Mouse (Mus musculus): ENCODE data around the gene Ifna11. TPM values are rescaled to one million over a fixed set of nuclear protein-coding genes. Genes with fewer than 3 reads are reported as not detected.
"Not testable (repeated sequence)": the region's sequence is repeated elsewhere in the genome, so short reads cannot be mapped to it uniquely, and the experiment has no call there.

Gene Ifna11
- polyA plus RNA-seq, 1 experiment from 2014 or later: not detected

DNA sequence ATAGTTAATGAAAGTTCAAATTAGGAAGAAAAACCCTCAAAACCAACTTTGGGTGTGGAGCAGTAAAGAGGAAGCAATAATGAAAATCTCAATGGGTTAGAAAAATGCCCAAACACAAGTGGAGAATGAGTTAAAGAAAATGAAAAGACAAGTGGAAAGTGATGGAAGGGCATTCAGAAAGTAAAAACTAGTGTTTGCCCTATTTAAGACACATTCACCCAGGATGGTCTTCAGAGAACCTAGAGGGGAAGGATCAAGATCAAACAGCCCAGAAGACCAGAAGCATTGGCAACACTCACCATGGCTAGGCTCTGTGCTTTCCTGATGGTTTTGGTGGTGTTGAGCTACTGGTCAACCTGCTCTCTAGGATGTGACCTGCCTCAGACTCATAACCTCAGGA is 7.4 kb downstream of the Ifna11 start, which contains the start of gene Ifna6:
TSS of gene Ifna6 (plus strand) at position 301 of the 400 bp plus-strand sequence.
- ATAC-seq (ENCODE audit: low read depth); H3K27ac ChIP-seq (ENCODE audit: low read length): not testable (repeated sequence)

DNA sequence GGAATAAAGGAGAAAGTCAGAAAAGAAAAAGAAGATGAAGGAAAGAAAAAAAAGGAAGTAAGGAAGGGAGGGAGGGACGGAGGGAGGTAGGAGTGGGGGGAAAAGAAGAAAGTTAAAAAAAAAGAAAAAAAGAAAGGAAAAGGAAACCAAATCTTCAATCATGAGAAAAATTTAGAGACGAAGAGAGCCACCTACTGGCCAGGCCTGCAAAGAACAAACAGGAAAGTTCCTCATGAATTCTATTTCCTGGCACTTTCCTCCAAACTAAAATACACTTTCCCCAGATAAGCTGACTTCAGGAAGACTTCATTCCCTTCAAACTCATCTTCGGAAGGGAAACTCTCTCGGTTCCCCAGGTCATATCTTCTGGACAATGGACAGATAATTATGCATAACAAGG is 10.8 kb downstream of the Ifna11 start:
- Histone ChIP-seq H3K4me2 (ENCODE audit: low read depth, low read length) (no peak overlapping the region), H3K36me3 (ENCODE audit: control insufficient read depth, insufficient read depth) (no peaks in the 10 kb centered on the region), H3K9me3 (replicated peaks; ENCODE audit: control insufficient read depth, low read length) (no peaks in the 10 kb centered on the region), H3K4me3 (ENCODE audit: low read depth, low read length) (no peak overlapping the region), H3K27me3 (ENCODE audit: control insufficient read depth, insufficient read depth, low read depth, low read length) (no peaks in the 10 kb centered on the region), H3K9ac (ENCODE audit: low read depth, low read length) (no peak overlapping the region), H3K4me1 (ENCODE audit: control insufficient read depth, low read depth, low read length) (no peaks in the 10 kb centered on the region), H3K27ac (ENCODE audit: low read length) (no peak overlapping the region)
- 10% methylated on average over 4 of the region's 4 CpGs for WGBS (ENCODE audit: insufficient replicate concordance)
- ATAC-seq (ENCODE audit: low read depth): no peak

More for the DNA sequence above, 7.4 kb downstream of the Ifna11 start, which contains the start of gene Ifna6:
- not testable (repeated sequence) for H3K4me2 ChIP-seq (ENCODE audit: low read depth, low read length); H3K27me3 ChIP-seq (ENCODE audit: control insufficient read depth, insufficient read depth, low read depth, low read length); H3K4me3 ChIP-seq (ENCODE audit: low read depth, low read length); H3K9me3 ChIP-seq (replicated peaks; ENCODE audit: control insufficient read depth, low read length); H3K4me1 ChIP-seq (ENCODE audit: control insufficient read depth, low read depth, low read length); H3K9ac ChIP-seq (ENCODE audit: low read depth, low read length); H3K36me3 ChIP-seq (ENCODE audit: control insufficient read depth, insufficient read depth)

DNA sequence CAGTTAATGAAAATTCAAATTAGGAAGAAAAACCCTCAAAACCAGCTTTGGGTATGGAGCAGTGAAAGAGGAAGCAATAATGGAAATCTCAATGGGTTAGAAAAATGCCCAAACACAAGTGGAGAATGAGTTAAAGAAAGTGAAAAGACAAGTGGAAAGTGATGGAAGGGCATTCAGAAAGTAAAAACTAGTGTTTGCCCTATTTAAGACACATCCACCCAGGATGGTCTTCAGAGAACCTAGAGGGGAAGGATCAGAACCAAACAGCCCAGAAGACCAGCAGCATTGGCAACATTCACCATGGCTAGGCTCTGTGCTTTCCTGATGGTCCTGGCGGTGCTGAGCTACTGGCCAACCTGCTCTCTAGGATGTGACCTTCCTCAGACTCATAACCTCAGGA is 15.5 kb downstream of the Ifna11 start, which contains the start of gene Ifna5:
TSS of gene Ifna5 (plus strand) at position 301 of the 400 bp plus-strand sequence.
- not testable (repeated sequence) for H3K9me3 ChIP-seq (replicated peaks; ENCODE audit: control insufficient read depth, low read length); H3K36me3 ChIP-seq (ENCODE audit: control insufficient read depth, insufficient read depth); ATAC-seq (ENCODE audit: low read depth); H3K9ac ChIP-seq (ENCODE audit: low read depth, low read length); H3K27me3 ChIP-seq (ENCODE audit: control insufficient read depth, insufficient read depth, low read depth, low read length); H3K4me3 ChIP-seq (ENCODE audit: low read depth, low read length); H3K4me1 ChIP-seq (ENCODE audit: control insufficient read depth, low read depth, low read length); H3K27ac ChIP-seq (ENCODE audit: low read length); H3K4me2 ChIP-seq (ENCODE audit: low read depth, low read length)
- 27% methylated on average over 1 of the region's 1 CpGs for WGBS (ENCODE audit: insufficient replicate concordance)

DNA sequence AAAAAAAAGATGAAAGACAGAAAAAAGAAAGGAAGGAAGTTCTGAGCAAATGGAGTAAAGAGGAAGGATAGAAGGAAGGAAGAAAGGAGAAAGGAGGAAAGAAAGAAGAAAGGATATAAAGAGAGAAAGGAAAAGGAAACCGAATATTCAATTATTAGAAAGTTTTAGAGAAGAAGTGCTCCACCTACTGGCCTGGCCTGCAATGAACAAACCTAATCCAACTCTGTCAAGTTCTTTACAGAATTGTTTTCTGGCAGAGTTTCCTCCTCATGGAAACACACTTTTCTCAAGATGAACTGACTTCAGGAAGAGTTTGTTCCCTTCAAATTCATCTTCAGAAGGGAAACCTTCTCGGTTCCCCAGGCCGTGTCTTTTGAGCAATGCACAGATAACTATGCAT is 19.1 kb downstream of the Ifna11 start:
- Histone ChIP-seq H3K27ac (ENCODE audit: low read length) (no peak overlapping the region), H3K9me3 (replicated peaks; ENCODE audit: control insufficient read depth, low read length) (no peaks in the 10 kb centered on the region), H3K9ac (ENCODE audit: low read depth, low read length) (no peak overlapping the region), H3K27me3 (ENCODE audit: control insufficient read depth, insufficient read depth, low read depth, low read length) (no peaks in the 10 kb centered on the region), H3K4me3 (ENCODE audit: low read depth, low read length) (no peak overlapping the region), H3K4me1 (ENCODE audit: control insufficient read depth, low read depth, low read length) (no peaks in the 10 kb centered on the region), H3K36me3 (ENCODE audit: control insufficient read depth, insufficient read depth) (no peaks in the 10 kb centered on the region), H3K4me2 (ENCODE audit: low read depth, low read length) (no peak overlapping the region)
- 38% methylated on average over 3 of the region's 3 CpGs for WGBS (ENCODE audit: insufficient replicate concordance)
- ATAC-seq (ENCODE audit: low read depth): no peak

DNA sequence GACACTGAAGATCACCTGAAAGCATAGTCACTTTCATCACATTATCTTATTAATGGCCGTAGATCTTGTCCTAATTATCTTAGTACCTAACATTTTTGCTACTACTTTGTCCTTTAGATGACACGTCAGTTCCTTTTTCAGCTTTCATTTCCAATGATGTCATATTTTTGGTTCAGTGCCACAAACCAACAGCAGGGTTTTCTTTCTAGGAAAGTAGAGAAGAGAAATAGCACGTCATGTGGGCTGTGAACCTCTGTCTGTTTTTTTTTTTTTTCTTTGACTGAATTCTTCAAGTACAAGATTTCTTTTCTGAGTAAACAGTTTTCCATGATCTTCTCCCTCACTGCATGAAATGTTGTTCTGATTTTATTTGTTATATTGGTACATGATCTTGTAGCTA is 20.3 kb downstream of the Ifna11 start:
- Histone ChIP-seq H3K4me1 (ENCODE audit: control insufficient read depth, low read depth, low read length) (no peaks in the 10 kb centered on the region), H3K9me3 (replicated peaks; ENCODE audit: control insufficient read depth, low read length) (no peaks in the 10 kb centered on the region), H3K27ac (ENCODE audit: low read length) (no peak overlapping the region), H3K4me2 (ENCODE audit: low read depth, low read length) (no peak overlapping the region), H3K9ac (ENCODE audit: low read depth, low read length) (no peak overlapping the region), H3K4me3 (ENCODE audit: low read depth, low read length) (no peak overlapping the region), H3K36me3 (ENCODE audit: control insufficient read depth, insufficient read depth) (no peaks in the 10 kb centered on the region), H3K27me3 (ENCODE audit: control insufficient read depth, insufficient read depth, low read depth, low read length) (no peaks in the 10 kb centered on the region)
- WGBS (ENCODE audit: insufficient replicate concordance): 41% methylated on average over 3 of the region's 3 CpGs
- no peak for ATAC-seq (ENCODE audit: low read depth)

DNA sequence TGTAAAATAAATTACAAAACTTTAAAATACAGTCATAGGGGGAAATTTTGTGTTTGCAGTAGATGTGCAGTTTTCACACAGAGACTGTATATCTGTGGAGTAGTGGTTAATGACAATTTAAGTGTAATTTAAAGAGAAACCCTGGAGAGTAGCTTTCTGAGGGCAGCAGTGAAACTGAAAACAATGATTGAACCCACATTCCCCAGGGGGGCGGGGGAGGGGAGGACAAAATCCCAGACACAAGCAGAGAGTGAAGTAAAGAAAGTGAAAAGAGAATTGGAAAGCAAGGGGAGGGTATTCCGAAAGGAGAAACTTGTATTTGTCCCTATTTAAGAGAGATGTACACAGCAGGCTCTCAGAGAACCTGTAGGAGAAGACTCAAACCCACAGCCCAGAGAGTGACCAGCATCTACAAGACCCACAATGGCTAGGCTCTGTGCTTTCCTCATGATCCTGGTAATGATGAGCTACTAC is 21.7 kb downstream of the Ifna11 start, which contains the start of gene Ifna4:
TSS of gene Ifna4 (plus strand) at position 424 of the 474 bp plus-strand sequence.
- 45% methylated on average over 2 of the region's 2 CpGs for WGBS (ENCODE audit: insufficient replicate concordance)
- Histone ChIP-seq H3K4me1 (ENCODE audit: control insufficient read depth, low read depth, low read length) (no peaks in the 10 kb centered on the region), H3K36me3 (ENCODE audit: control insufficient read depth, insufficient read depth) (no peaks in the 10 kb centered on the region), H3K27me3 (ENCODE audit: control insufficient read depth, insufficient read depth, low read depth, low read length) (no peaks in the 10 kb centered on the region), H3K27ac (ENCODE audit: low read length) (no peak within 1 kb of the TSS), H3K9me3 (replicated peaks; ENCODE audit: control insufficient read depth, low read length) (no peaks in the 10 kb centered on the region), H3K9ac (ENCODE audit: low read depth, low read length) (no peak within 1 kb of the TSS), H3K4me3 (ENCODE audit: low read depth, low read length) (no peak within 1 kb of the TSS), H3K4me2 (ENCODE audit: low read depth, low read length) (no peak within 1 kb of the TSS)
- no peak for ATAC-seq (ENCODE audit: low read depth)

DNA sequence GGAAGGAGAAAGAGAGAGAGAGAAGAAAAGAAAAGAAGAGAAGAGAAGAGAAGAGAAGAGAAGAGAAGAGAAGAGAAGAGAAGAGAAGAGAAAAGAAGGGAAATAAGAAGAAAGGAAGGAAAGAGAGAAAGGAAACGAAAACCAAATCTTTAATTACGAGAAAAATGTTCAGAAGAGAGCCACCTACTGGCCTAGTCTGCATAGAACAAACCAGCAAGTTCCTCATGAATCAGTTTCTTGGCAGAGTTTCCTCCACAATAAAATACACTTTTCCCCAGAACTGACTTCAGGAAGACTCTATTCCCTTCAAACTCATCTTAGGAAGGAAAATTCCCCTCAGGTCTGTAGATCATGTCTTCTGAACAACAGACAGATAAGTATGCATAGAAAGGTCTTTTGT is 25.6 kb downstream of the Ifna11 start:
- no peaks in the 10 kb centered on the region for H3K4me1 ChIP-seq (ENCODE audit: control insufficient read depth, low read depth, low read length)
- H3K4me2 ChIP-seq (ENCODE audit: low read depth, low read length): no peak overlapping the region
- H3K36me3 ChIP-seq (ENCODE audit: control insufficient read depth, insufficient read depth): no peaks in the 10 kb centered on the region
- H3K9me3 ChIP-seq (replicated peaks; ENCODE audit: control insufficient read depth, low read length): no peaks in the 10 kb centered on the region
- ATAC-seq (ENCODE audit: low read depth): no peak
- no peaks in the 10 kb centered on the region for H3K27me3 ChIP-seq (ENCODE audit: control insufficient read depth, insufficient read depth, low read depth, low read length)
- no peak overlapping the region for H3K27ac ChIP-seq (ENCODE audit: low read length)
- H3K4me3 ChIP-seq (ENCODE audit: low read depth, low read length): no peak overlapping the region
- 28% methylated on average over 2 of the region's 2 CpGs for WGBS (ENCODE audit: insufficient replicate concordance)
- H3K9ac ChIP-seq (ENCODE audit: low read depth, low read length): no peak overlapping the region

DNA sequence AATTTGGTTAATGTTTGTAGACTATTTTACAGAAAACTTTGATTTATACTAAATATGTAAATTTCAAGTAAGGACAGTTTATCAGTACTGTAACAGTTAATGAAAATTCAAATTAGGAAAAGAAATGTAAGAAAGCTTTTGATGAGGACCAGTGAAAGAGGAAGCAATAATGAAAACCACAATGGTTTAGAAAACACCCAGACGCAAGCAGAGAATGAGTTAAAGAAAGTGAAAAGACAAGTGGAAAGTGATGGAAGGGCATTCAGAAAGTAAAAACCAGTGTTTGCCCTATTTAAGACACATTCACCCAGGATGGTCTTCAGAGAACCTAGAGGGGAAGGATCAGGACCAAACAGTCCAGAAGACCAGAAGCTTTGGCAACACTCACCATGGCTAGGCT is 29.9 kb downstream of the Ifna11 start, which contains the start of gene Ifna1:
TSS of gene Ifna1 (plus strand) at position 390 of the 400 bp plus-strand sequence.
- 24% methylated on average over 1 of the region's 1 CpGs for WGBS (ENCODE audit: insufficient replicate concordance)
- ATAC-seq (ENCODE audit: low read depth): no peak
- Histone ChIP-seq H3K27me3 (ENCODE audit: control insufficient read depth, insufficient read depth, low read depth, low read length) (no peaks in the 10 kb centered on the region), H3K4me3 (ENCODE audit: low read depth, low read length) (no peak within 1 kb of the TSS), H3K9me3 (replicated peaks; ENCODE audit: control insufficient read depth, low read length) (no peaks in the 10 kb centered on the region), H3K4me1 (ENCODE audit: control insufficient read depth, low read depth, low read length) (no peaks in the 10 kb centered on the region), H3K36me3 (ENCODE audit: control insufficient read depth, insufficient read depth) (no peaks in the 10 kb centered on the region), H3K27ac (ENCODE audit: low read length) (no peak within 1 kb of the TSS), H3K9ac (ENCODE audit: low read depth, low read length) (no peak within 1 kb of the TSS), H3K4me2 (ENCODE audit: low read depth, low read length) (no peak within 1 kb of the TSS)

DNA sequence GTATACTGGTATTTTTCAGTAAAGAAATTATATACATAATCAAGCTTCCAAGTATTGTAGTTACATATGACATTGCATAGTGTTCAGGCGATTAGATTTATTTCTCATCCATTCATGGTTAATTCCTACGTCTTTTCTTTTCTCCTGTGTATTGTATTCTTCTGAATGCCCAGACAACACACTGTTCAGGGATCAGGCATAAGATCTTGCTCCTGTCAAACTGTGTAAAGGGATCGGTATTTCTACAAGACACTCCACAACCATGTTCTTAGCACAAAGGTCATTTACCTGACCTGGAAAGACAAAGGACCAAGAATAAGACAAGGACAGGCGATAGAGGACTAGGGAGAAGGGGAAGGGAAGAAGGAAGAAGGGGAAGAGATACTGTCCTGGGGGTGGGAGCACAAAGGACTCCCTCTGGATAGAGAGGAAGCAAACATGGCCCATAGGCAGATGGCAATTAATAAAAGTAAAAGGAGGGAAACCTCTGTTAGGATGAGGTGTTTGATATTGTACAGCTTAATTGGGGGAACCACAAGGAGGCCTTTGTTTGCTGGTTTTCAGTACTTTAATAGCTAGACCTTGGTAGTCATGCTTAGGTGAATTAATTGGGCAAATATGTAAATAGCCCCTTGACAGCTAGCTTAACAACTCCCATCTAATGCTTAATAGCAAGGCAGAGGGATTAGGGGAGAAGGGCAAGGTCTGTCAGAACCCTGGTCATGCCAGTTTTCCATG is 31.4 kb downstream of the Ifna11 start:
- Histone ChIP-seq H3K4me3 (ENCODE audit: low read depth, low read length) (no peak overlapping the region), H3K9me3 (replicated peaks; ENCODE audit: control insufficient read depth, low read length) (no peaks in the 10 kb centered on the region), H3K4me1 (ENCODE audit: control insufficient read depth, low read depth, low read length) (no peaks in the 10 kb centered on the region), H3K9ac (ENCODE audit: low read depth, low read length) (no peak overlapping the region), H3K27ac (ENCODE audit: low read length) (no peak overlapping the region), H3K4me2 (ENCODE audit: low read depth, low read length) (no peak overlapping the region), H3K36me3 (ENCODE audit: control insufficient read depth, insufficient read depth) (no peaks in the 10 kb centered on the region), H3K27me3 (ENCODE audit: control insufficient read depth, insufficient read depth, low read depth, low read length) (no peaks in the 10 kb centered on the region)
- 48% methylated on average over 4 of the region's 4 CpGs for WGBS (ENCODE audit: insufficient replicate concordance)
- ATAC-seq (ENCODE audit: low read depth): no peak

Data from liver, embryonic 16.5 days (tissue).